Mouse (Mus musculus) liver, adult 2 months (tissue): ENCODE measurements around the gene Rrp1.

Source experiments
- CTCF ChIP-seq: fragments of 200-500 bp; IDR thresholded peaks from 2 replicates; pipeline ENCODE4 v1.5.1; 2011; ENCODE audit warnings: low read depth, low read length, control low read depth
- POLR2A ChIP-seq: fragments of 200-500 bp; IDR thresholded peaks from 2 replicates; pipeline ENCODE4 v1.6.1; 2011; ENCODE audit warnings: low read length, control low read depth; ENCODE audit not compliant: insufficient read depth; ENCODE audit errors: extremely low read depth

DNA sequence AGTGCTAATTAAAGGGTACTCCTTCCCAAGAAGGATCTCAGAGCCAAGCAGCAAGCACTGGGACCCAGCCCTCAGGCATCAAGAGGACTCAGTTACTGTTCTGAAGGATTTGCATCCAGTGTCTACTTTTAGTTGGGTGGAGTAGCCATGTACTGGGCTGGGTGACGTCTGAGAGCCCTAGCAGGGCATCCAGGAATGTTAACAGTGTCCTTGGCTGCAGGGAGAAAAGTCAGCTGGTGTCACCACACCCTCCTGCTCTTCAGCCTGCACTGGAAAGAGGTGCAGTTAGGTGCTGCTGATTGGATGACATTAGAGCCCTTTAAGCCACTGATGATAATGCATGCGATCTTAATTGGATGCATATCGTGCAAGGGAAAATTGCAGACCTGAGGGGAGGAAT, 20.0 kb upstream of the Rrp1 start:
- TF ChIP-seq CTCF (no peak), POLR2A (no peak)
